ENCODE assay signal across 30 mouse cellular contexts in the genomic region with DNA sequence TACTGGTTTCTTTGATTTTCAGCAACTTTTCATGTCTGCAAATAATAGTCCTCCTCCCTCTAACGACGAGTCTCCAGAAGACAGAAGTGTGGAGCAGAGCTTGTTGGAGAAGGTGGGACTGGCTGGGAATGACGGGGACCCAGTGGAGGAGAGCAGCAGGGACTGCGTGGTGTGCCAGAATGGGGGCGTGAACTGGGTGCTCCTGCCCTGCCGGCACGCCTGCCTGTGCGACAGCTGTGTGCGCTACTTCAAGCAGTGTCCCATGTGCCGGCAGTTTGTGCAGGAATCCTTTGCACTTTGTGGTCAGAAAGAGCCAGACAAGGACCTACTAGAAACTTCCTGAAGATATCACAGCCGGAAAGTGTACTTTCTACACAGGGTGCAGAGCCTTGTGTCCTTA. TPM values are rescaled to one million over a fixed set of nuclear protein-coding genes. Genes with fewer than 3 reads are reported as not detected.
DNase-seq lines count a peak whose midpoint lies in the region; ATAC-seq and TF ChIP-seq lines count a peak whose summit lies in the region.
"Had no signal": no experiment of that assay in that cellular context is flagged by ENCODE, and none has a peak within 500 bp of the region (broad histone marks: within the 10 kb centered on the region; RNA-seq: fewer than 3 reads in every experiment).

No protein-coding gene starts in this region.

- no peak for TF ChIP-seq POLR2A in lung, adult 2 months (IDR thresholded peaks at IDR 0.05; ENCODE audit: borderline replicate concordance, extremely low read depth, low read depth, low read length)

- no peak for TF ChIP-seq EP300 in stomach, postnatal 0 days (optimal IDR thresholded peaks at IDR 0.05)

- DNase-seq in heart, adult 11 months = peak; percentile 66
- DNase-seq in heart, postnatal 4 days = no peak
- DNase-seq in lung, adult 2 months = peak; percentile 33
- peak; percentile 36 for DNase-seq in lung, postnatal 10 days
- peak; percentile 26 for DNase-seq in stomach, postnatal 0 days (ENCODE audit: low spot score)
- DNase-seq in cerebellum, adult 18-20 months = no peak
- DNase-seq: adrenal gland, adult 8-10 months; B cell, adult 2 months; cerebellum, adult 9-10 months; heart, adult 2 months; heart, postnatal 14 days; kidney, adult 8-10 months; kidney, postnatal 10 days; retina, postnatal 1 day; right cerebral cortex, postnatal 4 days; thymus, adult 18-20 months; thymus, postnatal 36 days had no signal

- H3K4me1 ChIP-seq in lung, adult 2 months (ENCODE audit: control insufficient read depth, insufficient read depth, low read length) = no peaks in the 10 kb centered on the region
- no peaks in the 10 kb centered on the region for H3K4me1 ChIP-seq in stomach, postnatal 0 days (replicated peaks; ENCODE audit: control insufficient read depth, insufficient read depth)
- no peaks in the 10 kb centered on the region for H3K4me1 ChIP-seq in hindbrain, embryonic 16.5 days (ENCODE audit: control insufficient read depth, insufficient read depth, low read depth, low read length)
- H3K4me1 ChIP-seq: forebrain, embryonic 12.5 days; hindbrain, embryonic 12.5 days; limb, embryonic 12.5 days; liver, embryonic 12.5 days; midbrain, embryonic 15.5 days; neural tube, embryonic 13.5 days; stomach, embryonic 15.5 days had no signal

- no peak overlapping the region for H3K9ac ChIP-seq in stomach, postnatal 0 days (ENCODE audit: low read length)
- H3K9ac ChIP-seq in hindbrain, embryonic 16.5 days (ENCODE audit: low read depth, low read length) = no peak overlapping the region
- H3K9ac ChIP-seq: forebrain, embryonic 12.5 days; heart, embryonic 13.5 days; hindbrain, embryonic 12.5 days; limb, embryonic 12.5 days; liver, embryonic 12.5 days; midbrain, embryonic 15.5 days; neural tube, embryonic 13.5 days; stomach, embryonic 15.5 days had no signal

- no peaks in the 10 kb centered on the region for H3K9me3 ChIP-seq in stomach, postnatal 0 days (ENCODE audit: control insufficient read depth, low read length)
- H3K9me3 ChIP-seq in hindbrain, embryonic 16.5 days (ENCODE audit: control insufficient read depth, low read length) = no peaks in the 10 kb centered on the region
- H3K9me3 ChIP-seq: forebrain, embryonic 12.5 days; G1E; hindbrain, embryonic 12.5 days; limb, embryonic 12.5 days; liver, embryonic 12.5 days; midbrain, embryonic 15.5 days; stomach, embryonic 15.5 days had no signal

- H3K4me2 ChIP-seq in stomach, postnatal 0 days (replicated peaks; ENCODE audit: low read depth) = no peak overlapping the region
- no peak overlapping the region for H3K4me2 ChIP-seq in hindbrain, embryonic 16.5 days (ENCODE audit: low read length)
- H3K4me2 ChIP-seq: forebrain, embryonic 12.5 days; heart, embryonic 13.5 days; hindbrain, embryonic 12.5 days; limb, embryonic 12.5 days; liver, embryonic 12.5 days; midbrain, embryonic 15.5 days; neural tube, embryonic 13.5 days; stomach, embryonic 15.5 days had no signal

- TF ChIP-seq CTCF in lung, adult 2 months (IDR thresholded peaks at IDR 0.05; ENCODE audit: insufficient read depth, low read length) = no peak
- TF ChIP-seq CTCF in stomach, postnatal 0 days (IDR thresholded peaks at IDR 0.05; ENCODE audit: low read depth) = no peak

- no peaks in the 10 kb centered on the region for H3K27me3 ChIP-seq in stomach, postnatal 0 days (ENCODE audit: control insufficient read depth, insufficient read depth, low read length)
- H3K27me3 ChIP-seq in hindbrain, embryonic 16.5 days (replicated peaks; ENCODE audit: control insufficient read depth, insufficient read depth, low read length) = no peaks in the 10 kb centered on the region
- H3K27me3 ChIP-seq: CH12.LX; forebrain, embryonic 12.5 days; heart, embryonic 13.5 days; hindbrain, embryonic 12.5 days; limb, embryonic 12.5 days; liver, embryonic 12.5 days; midbrain, embryonic 15.5 days; neural tube, embryonic 13.5 days; Patski; stomach, embryonic 15.5 days had no signal

- ATAC-seq in stomach, postnatal 0 days (ENCODE audit: low FRiP score, low TSS enrichment) = no peak
- ATAC-seq in hindbrain, embryonic 16.5 days = no peak
- ATAC-seq: liver, embryonic 12.5 days; midbrain, embryonic 15.5 days; Patski had no signal

- WGBS in lung, adult 2 months = 59% methylated on average over 11 of the region's 11 CpGs
- 79% methylated on average over 11 of the region's 11 CpGs for WGBS in stomach, postnatal 0 days
- WGBS in hindbrain, embryonic 16.5 days = 87% methylated on average over 11 of the region's 11 CpGs

- H3K27ac ChIP-seq in stomach, postnatal 0 days (replicated peaks) = no peak overlapping the region
- H3K27ac ChIP-seq in hindbrain, embryonic 16.5 days (ENCODE audit: low read depth, low read length) = no peak overlapping the region
- H3K27ac ChIP-seq: forebrain, embryonic 12.5 days; heart, adult 2 months; heart, embryonic 13.5 days; hindbrain, embryonic 12.5 days; limb, embryonic 12.5 days; liver, embryonic 12.5 days; macrophage; midbrain, embryonic 15.5 days; neural tube, embryonic 13.5 days; stomach, embryonic 15.5 days had no signal

- no peaks in the 10 kb centered on the region for H3K36me3 ChIP-seq in stomach, postnatal 0 days (ENCODE audit: control insufficient read depth, insufficient read depth, low read length)
- H3K36me3 ChIP-seq in hindbrain, embryonic 16.5 days (ENCODE audit: control insufficient read depth, insufficient read depth, low read length) = peaks cover 2% of the 10 kb centered on the region; the same call in 1 of the 2 replicates
- H3K36me3 ChIP-seq: midbrain, embryonic 15.5 days; stomach, embryonic 15.5 days had no signal

- H3K4me3 ChIP-seq in lung, adult 2 months (replicated peaks; ENCODE audit: extremely low read depth, low read depth, low read length) = no peak overlapping the region
- H3K4me3 ChIP-seq in stomach, postnatal 0 days (ENCODE audit: low read depth, low read length) = no peak overlapping the region
- no peak overlapping the region for H3K4me3 ChIP-seq in hindbrain, embryonic 16.5 days (ENCODE audit: low read length)
- H3K4me3 ChIP-seq: forebrain, embryonic 12.5 days; heart, adult 2 months; heart, embryonic 13.5 days; hindbrain, embryonic 12.5 days; limb, embryonic 12.5 days; liver, embryonic 12.5 days; midbrain, embryonic 15.5 days; neural tube, embryonic 13.5 days; stomach, embryonic 15.5 days had no signal

RNA-seq across cellular contexts. Expression of a gene that starts 21.8 kb away (rescaled TPM):
- 10 to 100 TPM; 26.4 to 26.8 TPM for total RNA-seq in heart, postnatal 4 days (2021)
- polyA plus RNA-seq in lung, adult 2 months (2012; rRNA removed) = 24.3 and 28.2 TPM in 2 replicates
- polyA plus RNA-seq in stomach, postnatal 0 days (2015; fragmentation: Nextera tagmentation; extraction: Ambion mirVana) = 28.6 and 28.7 TPM in 2 replicates
- 19.5 and 20.3 TPM in 2 replicates for polyA plus RNA-seq in hindbrain, embryonic 16.5 days (2015; fragmentation: Nextera tagmentation; extraction: Ambion mirVana)

RNA-seq across cellular contexts. Expression of a gene that starts 29.0 kb away (rescaled TPM):
- 10 to 100 TPM; 76.5 to 84.4 TPM for total RNA-seq in heart, postnatal 4 days (2021)
- polyA plus RNA-seq in lung, adult 2 months (2012; rRNA removed) = 28.4 and 31.1 TPM in 2 replicates
- polyA plus RNA-seq in stomach, postnatal 0 days (2015; fragmentation: Nextera tagmentation; extraction: Ambion mirVana) = 3.4 and 4.1 TPM in 2 replicates
- 4.7 and 5.3 TPM in 2 replicates for polyA plus RNA-seq in hindbrain, embryonic 16.5 days (2015; fragmentation: Nextera tagmentation; extraction: Ambion mirVana)
- polyA plus RNA-seq: G1E had no signal

RNA-seq across cellular contexts. Expression of a gene that starts 31.6 kb away (rescaled TPM):
- 10 to 100 TPM; 53.6 to 54.1 TPM for total RNA-seq in heart, postnatal 4 days (2021)
- polyA plus RNA-seq in lung, adult 2 months (2012; rRNA removed) = 10.7 and 20.7 TPM in 2 replicates
- 38.4 and 40.4 TPM in 2 replicates for polyA plus RNA-seq in stomach, postnatal 0 days (2015; fragmentation: Nextera tagmentation; extraction: Ambion mirVana)
- polyA plus RNA-seq in hindbrain, embryonic 16.5 days (2015; fragmentation: Nextera tagmentation; extraction: Ambion mirVana) = 133 and 135 TPM in 2 replicates

Comparison
In these comparisons a context has a peak if more than half of its experiments do, and no peak if none do; other contexts are left out.
1. DNase-seq: peak in heart, adult 11 months (single experiment), lung, adult 2 months (single experiment), lung, postnatal 10 days (single experiment) and stomach, postnatal 0 days (single experiment); none in heart, postnatal 4 days (single experiment) and cerebellum, adult 18-20 months (0 of 2).